Comparison of ENCODE assay signal across 12 mouse cellular contexts in the genomic region with DNA sequence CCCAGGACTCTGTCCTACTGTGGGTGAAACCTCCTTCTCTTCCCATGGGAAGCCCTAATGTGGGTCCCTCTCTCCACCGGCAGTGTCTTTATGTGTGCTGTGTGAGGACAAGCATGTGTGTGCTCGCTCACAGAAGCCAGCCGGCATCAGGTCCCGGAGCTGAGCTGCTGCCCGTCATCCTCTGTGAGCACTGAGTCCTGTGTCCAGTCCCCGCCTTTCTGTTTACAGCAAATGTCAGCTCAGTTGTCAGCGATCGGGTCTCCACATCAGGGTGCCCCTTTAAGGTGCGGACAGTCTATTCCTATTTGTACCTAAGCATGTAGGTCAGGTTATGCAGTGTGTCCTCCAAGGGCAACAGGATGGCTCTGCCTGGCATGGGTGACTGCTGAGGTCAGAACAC. TPM values are rescaled to one million over a fixed set of nuclear protein-coding genes. Genes with fewer than 3 reads are reported as not detected.
DNase-seq lines count a peak whose midpoint lies in the region; ATAC-seq and TF ChIP-seq lines count a peak whose summit lies in the region.
"Had no signal": no experiment of that assay in that cellular context is flagged by ENCODE, and none has a peak within 500 bp of the region (broad histone marks: within the 10 kb centered on the region; RNA-seq: fewer than 3 reads in every experiment).

No protein-coding gene starts in this region.

- peak overlapping the region; percentile 93; the same call in 1 of the 2 replicates for H3K27ac ChIP-seq in kidney, embryonic 15.5 days
- peak overlapping the region; percentile 69 for H3K27ac ChIP-seq in MEL (ENCODE audit: control insufficient read depth, low read depth, low read length)
- peak overlapping the region; percentile 93 for H3K27ac ChIP-seq in intestine, postnatal 0 days (ENCODE audit: low read depth, low read length)
- H3K27ac ChIP-seq: forebrain, embryonic 12.5 days had no signal

- no peak overlapping the region for H3K9ac ChIP-seq in kidney, embryonic 15.5 days
- no peak overlapping the region for H3K9ac ChIP-seq in MEL (ENCODE audit: control insufficient read depth, low read depth, low read length, poor library complexity, severe bottlenecking)
- 0 out of 2 replicates have a peak overlapping the region, but pooled peaks have one; percentile 1 for H3K9ac ChIP-seq in intestine, postnatal 0 days (ENCODE audit: low read depth, low read length)
- H3K9ac ChIP-seq: forebrain, embryonic 12.5 days had no signal

- no peak for TF ChIP-seq RAD21 in MEL (IDR thresholded peaks at IDR 0.05; ENCODE audit: low read depth, low read length)

- peaks cover 9% of the 10 kb centered on the region; the same call in 1 of the 2 replicates for H3K79me2 ChIP-seq in MEL (ENCODE audit: control insufficient read depth, insufficient read depth, low read length, poor library complexity)

- TF ChIP-seq POLR2A in MEL (IDR thresholded peaks at IDR 0.05; ENCODE audit: control insufficient read depth in 1 of 2, insufficient read depth in 1 of 2, low read depth in 1 of 2, low read length in 2 of 2, poor library complexity in 1 of 2): no peak

- H3K36me3 ChIP-seq in kidney, embryonic 15.5 days: peaks cover 67% of the 10 kb centered on the region
- H3K36me3 ChIP-seq in MEL (ENCODE audit: control insufficient read depth in 1 of 2, insufficient read depth in 2 of 2, low read length in 2 of 2): peaks cover 3 to 36% of the 10 kb centered on the region in 2 experiments; a peak in 3 of 4 replicates
- H3K36me3 ChIP-seq in intestine, postnatal 0 days (ENCODE audit: control insufficient read depth, insufficient read depth): peaks cover 39% of the 10 kb centered on the region

- H3K27me3 ChIP-seq in kidney, embryonic 15.5 days: no peaks in the 10 kb centered on the region
- H3K27me3 ChIP-seq in MEL (ENCODE audit: control insufficient read depth in 1 of 2, insufficient read depth in 2 of 2, low read length in 2 of 2): no peaks in the 10 kb centered on the region
- no peaks in the 10 kb centered on the region for H3K27me3 ChIP-seq in intestine, postnatal 0 days (replicated peaks; ENCODE audit: control insufficient read depth, insufficient read depth, low read length)
- H3K27me3 ChIP-seq: forebrain, embryonic 12.5 days had no signal

- peak; percentile 90 for DNase-seq in heart, adult 11 months
- no peak for DNase-seq in heart, postnatal 4 days
- no peak for DNase-seq in kidney, adult 9 months
- DNase-seq in MEL (ENCODE audit: low read depth, low spot score): no peak
- DNase-seq in right cerebral cortex, adult 18-20 months: no peak
- no peak for DNase-seq in layer of hippocampus, adult 11-12 months (ENCODE audit: low spot score)
- DNase-seq: adrenal gland, adult 8-10 months; spleen, adult 18-20 months had no signal

- no peaks in the 10 kb centered on the region for H3K9me3 ChIP-seq in kidney, embryonic 15.5 days (replicated peaks)
- no peaks in the 10 kb centered on the region for H3K9me3 ChIP-seq in MEL (replicated peaks; ENCODE audit: insufficient read depth, low read length)
- no peaks in the 10 kb centered on the region for H3K9me3 ChIP-seq in intestine, postnatal 0 days (ENCODE audit: control insufficient read depth)
- H3K9me3 ChIP-seq: forebrain, embryonic 12.5 days had no signal

- H3K4me3 ChIP-seq in kidney, embryonic 15.5 days (replicated peaks): no peak overlapping the region
- H3K4me3 ChIP-seq in MEL (ENCODE audit: control insufficient read depth in 1 of 2, insufficient read depth in 1 of 2, low read depth in 2 of 2, low read length in 2 of 2): no peak overlapping the region
- no peak overlapping the region for H3K4me3 ChIP-seq in intestine, postnatal 0 days (ENCODE audit: low read depth, low read length)
- H3K4me3 ChIP-seq: forebrain, embryonic 12.5 days had no signal

- ATAC-seq in kidney, embryonic 15.5 days (replicated peaks; ENCODE audit: low FRiP score): no peak
- no peak for ATAC-seq in intestine, postnatal 0 days
- ATAC-seq: midbrain, embryonic 16.5 days had no signal

- no peak for TF ChIP-seq EP300 in MEL (IDR thresholded peaks at IDR 0.05; ENCODE audit: low read depth in 1 of 2, low read length in 2 of 2)

- WGBS in kidney, embryonic 15.5 days: 90% methylated on average over 9 of the region's 9 CpGs
- 84% methylated on average over 9 of the region's 9 CpGs for WGBS in intestine, postnatal 0 days

- H3K4me1 ChIP-seq in kidney, embryonic 15.5 days: peaks cover 99% of the 10 kb centered on the region
- peaks cover 21 to 52% of the 10 kb centered on the region in 2 experiments for H3K4me1 ChIP-seq in MEL (ENCODE audit: control insufficient read depth in 1 of 2, insufficient read depth in 2 of 2, low read length in 2 of 2)
- H3K4me1 ChIP-seq in intestine, postnatal 0 days (replicated peaks; ENCODE audit: control insufficient read depth, insufficient read depth, low read length): peaks cover 64% of the 10 kb centered on the region

- no peak overlapping the region for H3K4me2 ChIP-seq in kidney, embryonic 15.5 days
- H3K4me2 ChIP-seq in intestine, postnatal 0 days (replicated peaks; ENCODE audit: low read depth): no peak overlapping the region
- H3K4me2 ChIP-seq: forebrain, embryonic 12.5 days had no signal

- TF ChIP-seq CTCF in MEL (IDR thresholded peaks at IDR 0.05 in 2 of 3, conservative IDR thresholded peaks at IDR 0.05 in 1 of 3; ENCODE audit: control insufficient read depth in 1 of 3, insufficient read depth in 1 of 3, low read depth in 2 of 3, low read length in 3 of 3, poor library complexity in 1 of 3, severe bottlenecking in 1 of 3): no peak
- TF ChIP-seq CTCF in intestine, postnatal 0 days (IDR thresholded peaks at IDR 0.05; ENCODE audit: low read depth): no peak

TF ChIP-seq in MEL, 35 proteins besides CTCF, POLR2A, EP300 and RAD21:
- TF ChIP-seq TAL1 (IDR thresholded peaks at IDR 0.05; ENCODE audit: low read length) (no peak), BHLHE40 (IDR thresholded peaks at IDR 0.05; ENCODE audit: borderline replicate concordance, low read depth, low read length) (no peak), UBTF (IDR thresholded peaks at IDR 0.05; ENCODE audit: borderline replicate concordance, insufficient read depth, low read depth, low read length) (no peak), MYC (IDR thresholded peaks at IDR 0.05; ENCODE audit: low read depth, low read length) (no peak), GABPA (IDR thresholded peaks at IDR 0.05; ENCODE audit: low read depth, low read length) (no peak), GATA1 (IDR thresholded peaks at IDR 0.05; ENCODE audit: low read depth, low read length) (no peak), HCFC1 (IDR thresholded peaks at IDR 0.05; ENCODE audit: low read depth, low read length) (no peak), USF1 (IDR thresholded peaks at IDR 0.05; ENCODE audit: low read depth, low read length) (no peak), MEF2A (IDR thresholded peaks at IDR 0.05; ENCODE audit: extremely low read depth, insufficient replicate concordance, low read depth, low read length, poor library complexity, severe bottlenecking) (no peak), TBP (IDR thresholded peaks at IDR 0.05; ENCODE audit: low read depth, low read length) (no peak), CHD2 (IDR thresholded peaks at IDR 0.05; ENCODE audit: low read length) (no peak), MYB (IDR thresholded peaks at IDR 0.05; ENCODE audit: low read depth, low read length) (no peak)

RNA-seq across cellular contexts. Expression of a gene that starts 6.7 kb away (rescaled TPM):
- 10 to 100 TPM; 76.1 to 80.1 TPM for total RNA-seq in heart, postnatal 4 days (2021)
- 93.4 and 101 TPM in 2 replicates for polyA plus RNA-seq in kidney, embryonic 15.5 days (2015; fragmentation: Nextera tagmentation; extraction: Ambion mirVana)
- total RNA-seq in MEL (2012; rRNA removed): 41.9 and 47.8 TPM in 2 replicates
- 10 to 100 TPM in 1 of 2 experiments, not detected in 1; 42.2 TPM for polyA plus RNA-seq in MEL (2012; ENCODE audit: insufficient read depth in 1 of 2, insufficient read length in 2 of 2, low read depth in 1 of 2, low replicate concordance in 2 of 2, missing spikeins in 1 of 2)
- 112 and 118 TPM in 2 replicates for polyA plus RNA-seq in intestine, postnatal 0 days (2015; fragmentation: Nextera tagmentation; extraction: Ambion mirVana)

RNA-seq across cellular contexts. Expression of a gene that starts 6.8 kb away (rescaled TPM):
- total RNA-seq in heart, postnatal 4 days (2021): 10 to 100 TPM; 74.3 to 76.3 TPM
- 40.6 and 43.8 TPM in 2 replicates for polyA plus RNA-seq in kidney, embryonic 15.5 days (2015; fragmentation: Nextera tagmentation; extraction: Ambion mirVana)
- total RNA-seq in MEL (2012; rRNA removed): 19.8 and 21.8 TPM in 2 replicates
- 100 to 1,000 TPM in 1 of 2 experiments, 10 to 100 TPM in 1; 45.4 to 150 TPM for polyA plus RNA-seq in MEL (2012; ENCODE audit: insufficient read depth in 1 of 2, insufficient read length in 2 of 2, low read depth in 1 of 2, low replicate concordance in 2 of 2, missing spikeins in 1 of 2)
- 23.0 and 24.8 TPM in 2 replicates for polyA plus RNA-seq in intestine, postnatal 0 days (2015; fragmentation: Nextera tagmentation; extraction: Ambion mirVana)
